Mouse (Mus musculus): ENCODE results near the gene Fam166b. TPM values are rescaled to one million over a fixed set of nuclear protein-coding genes. Genes with fewer than 3 reads are reported as not detected.

Gene Fam166b
- total and polyA plus RNA-seq, 3 experiments = 1.4 TPM; not detected in 2

DNA sequence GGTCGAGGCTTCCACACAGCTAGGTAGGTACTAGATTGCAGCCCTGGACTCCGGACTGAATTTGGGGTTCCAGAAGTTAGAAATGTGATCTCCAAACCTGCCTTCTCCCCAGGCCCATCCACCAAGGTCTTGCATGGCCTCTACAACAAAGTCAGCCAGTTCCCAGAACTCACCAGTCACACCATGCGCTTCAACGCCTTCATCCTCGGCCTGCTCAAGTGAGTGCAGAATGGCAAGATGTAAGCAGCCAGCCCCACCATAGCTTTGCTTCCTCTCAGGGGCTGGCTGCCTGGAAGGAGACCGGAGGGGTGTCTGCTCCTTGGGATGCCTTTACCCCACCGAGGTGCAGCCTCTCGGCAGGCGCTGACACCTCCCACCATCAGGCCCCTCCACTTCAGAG is 4.9 kb downstream of the Fam166b start:
- Histone ChIP-seq H3K27ac (no peak overlapping the region), H3K9ac (ENCODE audit: low read depth, low read length) (no peak overlapping the region), H3K4me1 (ENCODE audit: control insufficient read depth, insufficient read depth, low read length) (peaks cover 7% of the 10 kb centered on the region), H3K27me3 (ENCODE audit: control insufficient read depth, insufficient read depth, low read length) (no peaks in the 10 kb centered on the region), H3K79me2 (replicated peaks; ENCODE audit: control insufficient read depth, insufficient read depth, low read length) (no peaks in the 10 kb centered on the region), H3K36me3 (ENCODE audit: control insufficient read depth, insufficient read depth, low read length) (peaks cover 6% of the 10 kb centered on the region), H3K4me3 (no peak overlapping the region)
- TF ChIP-seq EP300 (IDR thresholded peaks at IDR 0.05; ENCODE audit: insufficient read depth, low read depth, low read length) (no peak), POLR2A (IDR thresholded peaks at IDR 0.05; ENCODE audit: insufficient read depth, low read depth, low read length) (no peak), CTCF (IDR thresholded peaks at IDR 0.05) (no peak)
- peak in 1 of 2 experiments; percentile 23 for DNase-seq
- 87% methylated on average over 9 of the region's 9 CpGs for WGBS
- intact Hi-C loops (cut with DNase I) = loop anchor here (5.0 kb wide), 1 partner anchor 377 kb away; the partner anchor contains the start of gene Fam214b

DNA sequence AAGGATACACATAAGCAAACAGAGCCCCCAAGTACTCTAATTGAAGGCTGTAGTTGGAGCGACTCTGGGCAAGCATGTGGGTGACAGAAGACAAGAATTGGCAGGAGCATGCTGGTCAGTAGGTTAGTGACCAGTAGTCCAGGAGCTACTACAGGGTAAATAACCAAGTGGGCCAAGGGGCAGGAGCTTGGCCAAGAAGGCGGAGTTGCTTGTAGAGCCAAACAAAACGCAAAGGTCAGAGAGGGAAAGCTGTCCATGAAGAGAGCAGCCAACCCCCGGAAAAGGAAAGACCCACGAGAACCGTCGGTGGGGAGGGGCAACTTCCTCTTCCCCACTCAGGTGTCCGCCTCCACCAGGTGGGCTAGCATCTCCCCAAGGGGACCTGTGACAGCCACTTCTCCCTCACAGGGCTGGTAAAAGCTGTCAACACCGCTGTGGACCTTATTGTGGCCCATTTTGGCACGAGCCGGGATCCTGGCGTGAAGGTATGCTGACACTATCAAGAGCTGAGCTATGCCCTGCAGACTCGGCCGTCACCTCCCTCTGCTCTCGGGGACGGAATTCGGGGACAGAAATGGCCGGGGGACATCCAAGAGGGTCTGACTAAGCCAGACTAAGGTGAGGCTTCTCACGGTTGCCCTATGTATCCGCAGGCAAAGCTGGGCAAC is 5.5 kb downstream of the Fam166b start:
- intact Hi-C loops (cut with DNase I) = loop anchor here (5.0 kb wide), 1 partner anchor 376 kb away; the partner anchor contains the start of gene Fam214b
- H3K27me3 ChIP-seq (ENCODE audit: control insufficient read depth, insufficient read depth, low read length) = no peaks in the 10 kb centered on the region
- H3K4me1 ChIP-seq (ENCODE audit: control insufficient read depth, insufficient read depth, low read length) = peaks cover 8% of the 10 kb centered on the region
- no peaks in the 10 kb centered on the region for H3K79me2 ChIP-seq (replicated peaks; ENCODE audit: control insufficient read depth, insufficient read depth, low read length)
- 52% methylated on average over 20 of the region's 20 CpGs for WGBS
- peaks cover 9% of the 10 kb centered on the region for H3K36me3 ChIP-seq (ENCODE audit: control insufficient read depth, insufficient read depth, low read length)
- H3K9ac ChIP-seq (ENCODE audit: low read depth, low read length) = no peak overlapping the region
- peak overlapping the region; percentile 45 for H3K27ac ChIP-seq
- H3K4me3 ChIP-seq = no peak overlapping the region
- peak; percentile 62 to 65 for DNase-seq
- TF ChIP-seq POLR2A (IDR thresholded peaks at IDR 0.05; ENCODE audit: insufficient read depth, low read depth, low read length) (no peak), CTCF (IDR thresholded peaks at IDR 0.05) (no peak), EP300 (IDR thresholded peaks at IDR 0.05; ENCODE audit: insufficient read depth, low read depth, low read length) (no peak)

DNA sequence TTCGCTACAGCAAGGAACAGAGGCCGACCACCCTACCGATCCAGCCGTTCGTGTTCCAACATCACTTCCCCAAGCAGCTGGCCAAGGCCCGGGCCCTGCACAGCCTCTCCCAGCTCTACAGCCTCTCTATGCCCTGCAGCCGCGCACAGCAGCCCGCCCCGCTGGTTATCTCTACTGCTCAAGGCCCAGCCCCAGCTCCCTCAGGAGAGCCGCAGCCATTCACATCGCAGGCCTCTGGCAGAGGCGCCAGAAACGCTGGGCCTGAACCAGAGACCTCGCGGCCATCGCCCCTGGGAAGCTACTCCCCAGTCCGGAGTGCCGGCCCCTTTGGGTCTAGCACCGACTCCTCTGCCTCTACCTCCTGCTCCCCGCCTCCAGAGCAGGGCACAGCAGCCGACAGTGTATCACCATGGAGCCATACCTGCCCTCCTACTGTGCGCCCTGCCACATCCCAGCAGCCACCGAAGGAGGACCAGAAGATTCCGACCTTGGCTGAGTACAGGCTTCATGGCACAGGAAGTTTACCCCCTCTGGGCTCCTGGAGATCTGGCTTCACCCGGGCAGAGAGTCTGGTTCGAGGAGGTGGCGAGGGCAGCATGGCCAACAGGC is 7.2 kb downstream of the Fam166b start:
- H3K9ac ChIP-seq (ENCODE audit: low read depth, low read length) = no peak overlapping the region
- peak in 1 of 2 experiments; percentile 47 for DNase-seq
- no peaks in the 10 kb centered on the region for H3K27me3 ChIP-seq (ENCODE audit: control insufficient read depth, insufficient read depth, low read length)
- H3K4me1 ChIP-seq (ENCODE audit: control insufficient read depth, insufficient read depth, low read length) = peaks cover 15% of the 10 kb centered on the region
- H3K36me3 ChIP-seq (ENCODE audit: control insufficient read depth, insufficient read depth, low read length) = peaks cover 10% of the 10 kb centered on the region
- H3K27ac ChIP-seq = no peak overlapping the region
- TF ChIP-seq POLR2A (IDR thresholded peaks at IDR 0.05; ENCODE audit: insufficient read depth, low read depth, low read length) (no peak), EP300 (IDR thresholded peaks at IDR 0.05; ENCODE audit: insufficient read depth, low read depth, low read length) (no peak), CTCF (IDR thresholded peaks at IDR 0.05) (no peak)
- H3K4me3 ChIP-seq = no peak overlapping the region
- intact Hi-C loops (cut with DNase I) = loop anchor here (5.0 kb wide), 1 partner anchor 374 kb away; the partner anchor contains the start of gene Fam214b
- no peaks in the 10 kb centered on the region for H3K79me2 ChIP-seq (replicated peaks; ENCODE audit: control insufficient read depth, insufficient read depth, low read length)
- 80% methylated on average over 28 of the region's 28 CpGs for WGBS

DNA sequence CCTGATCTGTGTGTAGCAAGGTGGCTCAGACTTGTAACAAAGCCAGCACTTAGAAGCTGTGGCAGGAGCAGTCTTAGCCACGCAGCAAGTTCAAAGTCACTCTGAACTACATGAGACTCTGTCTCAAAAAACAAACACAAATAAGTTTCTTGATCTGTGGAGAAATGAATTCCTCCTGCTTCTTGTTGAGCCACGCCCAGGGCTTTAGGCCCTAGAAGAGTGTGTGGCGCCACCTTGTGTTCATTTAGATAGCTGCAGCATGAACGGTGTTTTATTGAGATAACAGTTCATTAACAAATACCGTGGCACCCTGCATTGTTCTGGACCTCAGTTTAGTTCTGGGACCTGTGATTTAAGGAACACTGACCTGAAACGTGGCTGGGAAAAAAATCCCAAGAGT is 8.6 kb downstream of the Fam166b start:
- no peaks in the 10 kb centered on the region for H3K27me3 ChIP-seq (ENCODE audit: control insufficient read depth, insufficient read depth, low read length)

DNA sequence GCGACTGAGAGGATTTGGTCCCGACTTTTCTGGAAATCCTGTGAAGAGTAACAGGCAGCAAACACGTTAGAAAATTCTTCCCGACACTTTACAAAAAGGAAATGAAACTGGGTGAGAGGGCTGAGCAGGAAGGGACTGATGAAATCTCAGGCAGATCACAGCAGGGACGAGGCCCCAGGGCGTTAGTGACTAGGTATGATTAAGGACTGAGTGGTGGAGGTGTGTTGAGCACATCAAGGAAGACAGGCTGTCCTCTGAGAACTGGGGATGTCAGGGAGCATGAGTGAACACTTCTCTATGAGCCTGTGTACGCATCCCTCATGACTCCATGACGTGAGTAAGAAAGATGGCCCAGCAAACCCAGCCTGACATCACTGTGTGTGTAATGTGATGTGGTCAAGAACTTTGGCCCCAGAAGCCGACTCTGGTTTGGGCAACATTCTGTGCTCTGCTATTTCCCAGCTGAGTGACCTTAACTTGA is 9.1 kb downstream of the Fam166b start:
- H3K27me3 ChIP-seq (ENCODE audit: control insufficient read depth, insufficient read depth, low read length) = no peaks in the 10 kb centered on the region

More for the DNA sequence above, 8.6 kb downstream of the Fam166b start:
- DNase-seq = peak; percentile 82 to 84
- Histone ChIP-seq H3K27ac (peak overlapping the region; percentile 84), H3K4me3 (no peak overlapping the region), H3K79me2 (replicated peaks; ENCODE audit: control insufficient read depth, insufficient read depth, low read length) (peaks cover 3% of the 10 kb centered on the region; the same call in 1 of the 2 replicates), H3K4me1 (ENCODE audit: control insufficient read depth, insufficient read depth, low read length) (peaks cover 16% of the 10 kb centered on the region), H3K36me3 (ENCODE audit: control insufficient read depth, insufficient read depth, low read length) (peaks cover 10% of the 10 kb centered on the region), H3K9ac (ENCODE audit: low read depth, low read length) (peak overlapping the region; percentile 28)
- TF ChIP-seq CTCF (IDR thresholded peaks at IDR 0.05) (peak; percentile 97), POLR2A (IDR thresholded peaks at IDR 0.05; ENCODE audit: insufficient read depth, low read depth, low read length) (no peak), EP300 (IDR thresholded peaks at IDR 0.05; ENCODE audit: insufficient read depth, low read depth, low read length) (peak; percentile 82)
- WGBS = 3% methylated on average over 6 of the region's 6 CpGs
- intact Hi-C loops (cut with DNase I) = loop anchor here (1.0 to 5.0 kb wide), 5 partner anchors 14 to 373 kb away; partner anchors contain the start of genes Atp8b5 and Fam214b

More for the DNA sequence above, 9.1 kb downstream of the Fam166b start:
- H3K27ac ChIP-seq = peak overlapping the region; percentile 84
- peaks cover 16% of the 10 kb centered on the region for H3K4me1 ChIP-seq (ENCODE audit: control insufficient read depth, insufficient read depth, low read length)
- H3K9ac ChIP-seq (ENCODE audit: low read depth, low read length) = peak overlapping the region; percentile 28
- peaks cover 10% of the 10 kb centered on the region for H3K36me3 ChIP-seq (ENCODE audit: control insufficient read depth, insufficient read depth, low read length)
- WGBS = 34% methylated on average over 9 of the region's 9 CpGs
- peak in 1 of 2 experiments; percentile 38 for DNase-seq
- no peak overlapping the region for H3K4me3 ChIP-seq
- intact Hi-C loops (cut with DNase I) = loop anchor here (1.0 to 5.0 kb wide), 5 partner anchors 14 to 373 kb away; partner anchors contain the start of genes Atp8b5 and Fam214b
- TF ChIP-seq EP300 (IDR thresholded peaks at IDR 0.05; ENCODE audit: insufficient read depth, low read depth, low read length) (0 out of 2 replicates have a peak, but pooled peaks have one; percentile 38), CTCF (IDR thresholded peaks at IDR 0.05) (no peak)
- H3K79me2 ChIP-seq (replicated peaks; ENCODE audit: control insufficient read depth, insufficient read depth, low read length) = peaks cover 6% of the 10 kb centered on the region

Data from heart, adult 2 months (tissue).